Mouse (Mus musculus) neural tube, embryonic 13.5 days (tissue): ENCODE data around the gene Nppb. TPM values are rescaled to one million over a fixed set of nuclear protein-coding genes. Genes with fewer than 3 reads are reported as not detected.
A peak's percentile ranks its signal among the peaks of the same experiment; 100 is the strongest.

Experiments used
- ATAC-seq: fragments of 200-750 bp; cut with Nextera tagmentation; 2 replicates; pipeline ENCODE4 v1.8.0; 2017; ENCODE audit warnings: low read depth, mild to moderate bottlenecking, moderate TSS enrichment, moderate library complexity
- H3K27ac ChIP-seq: fragments of 300-500 bp; sonication (generic); replicated peaks from 2 replicates; pipeline ENCODE4 v1.5.1; 2015; ENCODE audit warnings: moderate library complexity, mild to moderate bottlenecking, inconsistent platforms
- H3K27me3 ChIP-seq: fragments of 300-500 bp; sonication (generic); 2 replicates; pipeline ENCODE4 v1.6.1; 2015; ENCODE audit warnings: mild to moderate bottlenecking, inconsistent platforms
- H3K36me3 ChIP-seq: fragments of 300-500 bp; sonication (generic); 2 replicates; pipeline ENCODE4 v1.6.1; 2015; ENCODE audit warnings: mild to moderate bottlenecking, inconsistent platforms
- H3K4me1 ChIP-seq: fragments of 300-500 bp; sonication (generic); replicated peaks from 2 replicates; pipeline ENCODE4 v1.6.1; 2015; ENCODE audit warnings: inconsistent platforms
- H3K4me2 ChIP-seq: fragments of 300-500 bp; sonication (generic); 2 replicates; pipeline ENCODE4 v1.6.1; 2015; ENCODE audit warnings: inconsistent platforms, mild to moderate bottlenecking, moderate library complexity
- H3K4me3 ChIP-seq: fragments of 300-500 bp; sonication (generic); 2 replicates; pipeline ENCODE4 v1.5.1; 2015; ENCODE audit warnings: mild to moderate bottlenecking, inconsistent platforms
- H3K9ac ChIP-seq: fragments of 300-500 bp; sonication (generic); 2 replicates; pipeline ENCODE4 v1.6.1; 2015; ENCODE audit warnings: moderate library complexity, mild to moderate bottlenecking, inconsistent platforms
- H3K9me3 ChIP-seq: fragments of 300-500 bp; sonication (generic); 2 replicates; pipeline ENCODE4 v1.6.1; 2016; ENCODE audit warnings: inconsistent platforms
- WGBS: fragments of 180-500 bp; shearing (Covaris S2); methylation state at CpG from one replicate; pipeline ENCODE4 v1.1.7; 2015; 5-methylcytosine and 5-hydroxymethylcytosine counted together
- polyA plus RNA-seq: library from polyadenylated mRNA; unstranded; fragments of >200 nt; fragmentation: Nextera tagmentation; extraction: Ambion mirVana; gene quantifications from 2 replicates; pipeline ENCODE4 v1.2.1, GENCODE M21; 2015

The Nppb gene
- polyA plus RNA-seq, 1 experiment from 2014 or later, result 0.43 TPM

GRCm38 (mm10) chr4:148018410-148018809 is 32.8 kb downstream of the Nppb start:
- Histone ChIP-seq H3K27ac (peak overlapping the region; percentile 81), H3K4me3 (no peak overlapping the region), H3K36me3 (peaks cover 99% of the 10 kb centered on the region), H3K4me2 (no peak overlapping the region), H3K9ac (no peak overlapping the region), H3K4me1 (peaks cover 18% of the 10 kb centered on the region; the same call in 1 of the 2 replicates), H3K27me3 (no peaks in the 10 kb centered on the region), H3K9me3 (no peaks in the 10 kb centered on the region)
- 39% methylated on average over 2 of the region's 2 CpGs for WGBS
- peak; percentile 73 for ATAC-seq

- peaks cover 10% of the 10 kb centered on the region; the same call in 1 of the 2 replicates for H3K4me1 ChIP-seq
- ATAC-seq, result no peak
- H3K27me3 ChIP-seq, result no peaks in the 10 kb centered on the region
- no peak overlapping the region for H3K9ac ChIP-seq
- H3K36me3 ChIP-seq, result peaks cover 97% of the 10 kb centered on the region
- WGBS, result 92% methylated on average over 3 of the region's 3 CpGs
- H3K4me3 ChIP-seq, result no peak overlapping the region
- H3K27ac ChIP-seq, result no peak overlapping the region
- H3K4me2 ChIP-seq, result no peak overlapping the region
- H3K9me3 ChIP-seq, result no peaks in the 10 kb centered on the region
These were observed 38.4 kb downstream of the Nppb start for GRCm38 (mm10) chr4:148024003-148024402.

GRCm38 (mm10) chr4:148029297-148029696 is 43.7 kb downstream of the Nppb start:
- no peaks in the 10 kb centered on the region for H3K27me3 ChIP-seq
- no peak overlapping the region for H3K4me2 ChIP-seq
- ATAC-seq, result no peak
- no peak overlapping the region for H3K27ac ChIP-seq
- H3K9me3 ChIP-seq, result no peaks in the 10 kb centered on the region
- H3K36me3 ChIP-seq, result peaks cover 80% of the 10 kb centered on the region
- WGBS, result 92% methylated on average over 7 of the region's 7 CpGs
- H3K9ac ChIP-seq, result no peak overlapping the region
- no peak overlapping the region for H3K4me3 ChIP-seq
- 0 out of 2 replicates have a peak, but pooled peaks cover 5% of the 10 kb centered on the region for H3K4me1 ChIP-seq

GRCm38 (mm10) chr4:148030506-148030905 is 44.9 kb downstream of the Nppb start:
- H3K9me3 ChIP-seq, result no peaks in the 10 kb centered on the region
- H3K4me1 ChIP-seq, result 0 out of 2 replicates have a peak, but pooled peaks cover 5% of the 10 kb centered on the region
- no peaks in the 10 kb centered on the region for H3K27me3 ChIP-seq
- H3K36me3 ChIP-seq, result peaks cover 78% of the 10 kb centered on the region
- ATAC-seq, result no peak
- 87% methylated on average over 5 of the region's 5 CpGs for WGBS
- no peak overlapping the region for H3K4me2 ChIP-seq
- no peak overlapping the region for H3K27ac ChIP-seq
- no peak overlapping the region for H3K4me3 ChIP-seq
- no peak overlapping the region for H3K9ac ChIP-seq

GRCm38 (mm10) chr4:148033858-148034410 is 48.3 kb downstream of the Nppb start:
- WGBS, result 64% methylated on average over 7 of the region's 7 CpGs
- no peak for ATAC-seq

GRCm38 (mm10) chr4:148035440-148035839 is 49.9 kb downstream of the Nppb start:
- Histone ChIP-seq H3K9ac (no peak overlapping the region), H3K9me3 (no peaks in the 10 kb centered on the region), H3K27me3 (no peaks in the 10 kb centered on the region), H3K27ac (no peak overlapping the region), H3K4me3 (no peak overlapping the region), H3K4me2 (no peak overlapping the region), H3K36me3 (peaks cover 51% of the 10 kb centered on the region), H3K4me1 (peaks cover 31% of the 10 kb centered on the region)
- no peak for ATAC-seq
- WGBS, result 86% methylated on average over 3 of the region's 3 CpGs

More at GRCm38 (mm10) chr4:148033858-148034410, 48.3 kb downstream of the Nppb start:
- H3K4me1 ChIP-seq, result peaks cover 17% of the 10 kb centered on the region
- no peak overlapping the region for H3K4me3 ChIP-seq
- H3K4me2 ChIP-seq, result no peak overlapping the region
- peaks cover 58% of the 10 kb centered on the region for H3K36me3 ChIP-seq
- H3K27ac ChIP-seq, result no peak overlapping the region
- no peaks in the 10 kb centered on the region for H3K9me3 ChIP-seq
- H3K9ac ChIP-seq, result no peak overlapping the region
- H3K27me3 ChIP-seq, result no peaks in the 10 kb centered on the region

Other genes with a start within 250 kb of the Nppb start
- gene Zfp984, start 176.0 kb upstream of the Nppb start, polyA plus RNA-seq, result 3.7 and 5.0 TPM in 2 replicates
- gene Zfp933, start 137.4 kb upstream of the Nppb start, polyA plus RNA-seq, result 5.3 and 6.4 TPM in 2 replicates
- gene Miip, start 117.0 kb upstream of the Nppb start, polyA plus RNA-seq, result 40.8 and 45.1 TPM in 2 replicates
- 12.0 and 14.3 TPM in 2 replicates for gene Fv1, start 116.8 kb upstream of the Nppb start, polyA plus RNA-seq
- 76.3 and 79.0 TPM in 2 replicates for gene Mfn2, start 81.1 kb upstream of the Nppb start, polyA plus RNA-seq
- 35.2 and 35.7 TPM in 2 replicates for gene Plod1, start 49.0 kb upstream of the Nppb start, polyA plus RNA-seq
- 13.6 and 14.7 TPM in 2 replicates for gene 2510039O18Rik, start 44.9 kb upstream of the Nppb start, polyA plus RNA-seq
- gene Nppa, start 14.9 kb downstream of the Nppb start, polyA plus RNA-seq, result 0.36 and 6.1 TPM in 2 replicates
- gene Clcn6, start 53.0 kb downstream of the Nppb start, polyA plus RNA-seq, result 31.7 and 32.4 TPM in 2 replicates
- gene Mthfr, start 53.3 kb downstream of the Nppb start, polyA plus RNA-seq, result 19.9 and 20.9 TPM in 2 replicates
- gene Agtrap, start 102.2 kb downstream of the Nppb start, polyA plus RNA-seq, result 6.5 and 7.3 TPM in 2 replicates
- gene Mad2l2, start 144.6 kb downstream of the Nppb start, polyA plus RNA-seq, result 98.7 and 116 TPM in 2 replicates
- 14.0 and 14.3 TPM in 2 replicates for gene Draxin, start 144.9 kb downstream of the Nppb start, polyA plus RNA-seq
- gene Fbxo6, start 166.4 kb downstream of the Nppb start, polyA plus RNA-seq, result 16.4 and 16.6 TPM in 2 replicates
- 81.4 and 87.6 TPM in 2 replicates for gene Fbxo44, start 174.7 kb downstream of the Nppb start, polyA plus RNA-seq
- gene Fbxo2, start 174.8 kb downstream of the Nppb start, polyA plus RNA-seq, result 6.1 and 6.9 TPM in 2 replicates